Mouse (Mus musculus): ENCODE data around the gene Dhps.

DNA sequence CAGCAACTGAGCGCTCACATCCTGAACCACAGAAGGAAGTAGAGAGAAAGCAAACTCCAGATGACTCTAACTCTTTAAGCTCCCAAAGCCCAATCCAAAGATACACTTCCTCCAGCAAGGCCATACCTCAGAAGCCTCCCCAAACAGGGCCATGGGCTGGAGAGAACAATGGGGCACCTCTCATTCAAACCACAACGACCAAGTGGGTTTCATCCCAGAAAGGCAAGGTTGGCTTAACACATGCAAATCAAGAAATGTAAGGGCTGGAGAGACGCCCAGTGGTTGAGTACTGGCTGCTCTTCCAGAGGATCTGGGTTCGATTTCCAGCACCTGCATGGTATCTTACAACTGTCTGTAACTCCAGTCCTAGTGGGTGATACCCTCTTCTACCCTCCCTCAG is 43.9 kb downstream of the Dhps start:
- TF ChIP-seq ZNF384 (IDR thresholded peaks at IDR 0.05; ENCODE audit: low read depth, low read length) (no peak), CHD2 (IDR thresholded peaks at IDR 0.05; ENCODE audit: low read depth, low read length) (no peak)
